Mouse (Mus musculus) thymus, adult 2 months (tissue): ENCODE measurements around the gene Pde6d.

Experiments used
- CTCF ChIP-seq: fragments of 200-500 bp; IDR thresholded peaks from 2 replicates; pipeline ENCODE4 v1.5.1; 2012; ENCODE audit warnings: mild to moderate bottlenecking, control low read depth, low read length, moderate library complexity, borderline replicate concordance; ENCODE audit not compliant: control insufficient read depth, poor library complexity, insufficient read depth; ENCODE audit errors: extremely low read depth
- POLR2A ChIP-seq: fragments of 200-500 bp; IDR thresholded peaks from 2 replicates; pipeline ENCODE4 v1.6.1; 2012; ENCODE audit warnings: mild to moderate bottlenecking, low read length, control low read depth, moderate library complexity; ENCODE audit not compliant: control insufficient read depth, poor library complexity, insufficient read depth; ENCODE audit errors: extremely low read depth

- TF ChIP-seq CTCF (no peak), POLR2A (no peak)
These were observed 31.8 kb upstream of the Pde6d start for GRCm38 (mm10) chr1:86614269-86614668.
